Mouse (Mus musculus): ENCODE data around the gene Cbl. TPM values are rescaled to one million over a fixed set of nuclear protein-coding genes. Genes with fewer than 3 reads are reported as not detected.

The Cbl gene
- polyA plus RNA-seq, 1 experiment from 2014 or later, result 21.9 TPM

DNA sequence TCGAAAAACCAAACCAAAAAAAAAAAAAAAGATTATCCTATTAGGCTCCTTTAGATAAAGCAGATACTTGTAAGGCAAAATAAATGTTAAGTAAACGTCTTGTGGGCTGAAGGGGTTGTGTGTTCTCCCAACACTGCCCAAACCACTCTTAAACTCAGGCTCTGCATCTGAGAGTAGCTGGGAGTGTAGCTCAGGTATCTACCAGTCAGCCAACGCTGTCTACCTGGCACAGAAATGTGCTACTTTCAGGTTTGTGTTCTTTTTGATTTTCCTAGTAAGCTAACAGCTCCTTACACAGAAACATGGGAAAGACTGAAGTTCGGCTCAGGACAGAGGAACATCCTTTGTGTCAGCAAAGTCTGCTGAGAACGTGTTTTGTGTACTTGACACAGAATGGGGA is 101.6 kb downstream of the Cbl start:
- WGBS, result 47% methylated on average over 5 of the region's 5 CpGs
- H3K9ac ChIP-seq, result no peak overlapping the region

DNA sequence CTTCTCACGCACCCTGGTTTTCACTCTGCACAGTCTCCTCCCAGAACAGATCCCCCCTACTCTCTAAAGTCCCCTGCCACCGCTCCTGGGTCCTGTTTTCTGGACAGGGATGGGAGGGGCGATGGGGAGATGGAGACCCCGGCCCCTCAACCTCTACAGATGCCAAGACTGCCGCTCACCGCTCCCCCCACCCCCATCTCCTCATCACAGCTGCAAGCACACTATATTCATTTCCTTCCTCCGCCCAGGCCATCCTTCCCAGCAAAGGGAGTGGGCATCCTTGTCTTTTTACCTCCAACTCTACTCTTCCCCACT is 102.6 kb downstream of the Cbl start:
- Histone ChIP-seq H3K36me3 (ENCODE audit: insufficient read depth) (no peaks in the 10 kb centered on the region), H3K9me3 (ENCODE audit: low read depth, low read length) (no peaks in the 10 kb centered on the region), H3K9ac (no peak overlapping the region; the same call in 1 of the 2 replicates), H3K4me3 (ENCODE audit: low read depth, low read length) (0 out of 2 replicates have a peak overlapping the region, but pooled peaks have one; percentile 3), H3K27me3 (ENCODE audit: insufficient read depth, low read length) (peaks cover 8% of the 10 kb centered on the region), H3K4me1 (ENCODE audit: insufficient read depth) (peaks cover 22% of the 10 kb centered on the region), H3K27ac (ENCODE audit: low read depth) (peak overlapping the region; percentile 92; the same call in 1 of the 2 replicates), H3K4me2 (peak overlapping the region; percentile 83)
- 39% methylated on average over 7 of the region's 7 CpGs for WGBS
- DNase-seq (no peak), ATAC-seq (ENCODE audit: insufficient read depth) (no peak)
- no peak for TF ChIP-seq CTCF (IDR thresholded peaks at IDR 0.05; ENCODE audit: low read depth)

More for the DNA sequence above, 101.6 kb downstream of the Cbl start:
- Histone ChIP-seq H3K9me3 (ENCODE audit: low read depth, low read length) (no peaks in the 10 kb centered on the region), H3K27me3 (ENCODE audit: insufficient read depth, low read length) (peaks cover 8% of the 10 kb centered on the region), H3K27ac (ENCODE audit: low read depth) (peak overlapping the region; percentile 40; the same call in 1 of the 2 replicates), H3K36me3 (ENCODE audit: insufficient read depth) (peaks cover 7% of the 10 kb centered on the region), H3K4me3 (ENCODE audit: low read depth, low read length) (no peak overlapping the region), H3K4me1 (ENCODE audit: insufficient read depth) (peaks cover 20% of the 10 kb centered on the region), H3K4me2 (peak overlapping the region; percentile 89; the same call in 1 of the 2 replicates)
- ATAC-seq (ENCODE audit: insufficient read depth), result no peak
- no peak for DNase-seq
- no peak for TF ChIP-seq CTCF (IDR thresholded peaks at IDR 0.05; ENCODE audit: low read depth)

DNA sequence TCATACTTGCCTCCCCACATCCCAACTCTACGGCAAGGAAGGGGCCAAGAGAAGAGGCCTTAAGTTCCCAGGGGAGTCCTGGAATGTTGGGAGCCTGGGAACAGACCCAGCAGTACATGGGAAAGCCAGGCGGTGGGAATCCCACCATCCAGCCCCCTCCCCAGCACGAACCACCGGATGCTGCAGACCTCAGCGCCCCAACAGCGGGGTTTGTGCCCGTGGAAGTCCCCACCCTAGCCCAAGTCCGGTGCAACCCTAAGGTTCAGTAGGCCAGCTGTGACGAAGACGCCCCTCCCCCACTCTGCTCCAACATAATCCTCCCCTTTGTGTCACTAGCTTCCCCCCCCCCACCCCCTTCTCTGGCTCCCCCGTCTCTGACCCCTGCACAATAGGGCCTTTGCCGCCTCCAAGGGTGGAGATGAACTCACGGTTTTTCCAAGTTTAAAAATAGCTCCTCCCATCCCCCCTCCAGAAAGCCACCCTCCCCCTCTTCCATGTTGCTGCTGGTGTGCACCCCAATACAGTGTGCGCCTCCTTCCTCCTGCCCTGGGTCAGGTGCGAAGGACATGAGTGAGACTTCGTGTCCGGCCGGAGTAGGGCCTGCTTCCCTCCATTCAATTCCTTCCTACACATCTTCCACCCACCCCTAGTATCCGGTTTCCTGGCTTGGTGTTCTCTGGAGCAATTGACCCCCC is 103.1 kb downstream of the Cbl start:
- peak; percentile 41 for ATAC-seq (ENCODE audit: insufficient read depth)
- Histone ChIP-seq H3K36me3 (ENCODE audit: insufficient read depth) (no peaks in the 10 kb centered on the region), H3K9me3 (ENCODE audit: low read depth, low read length) (no peaks in the 10 kb centered on the region), H3K4me2 (peak overlapping the region; percentile 83), H3K9ac (0 out of 2 replicates have a peak overlapping the region, but pooled peaks have one; percentile 61), H3K4me1 (ENCODE audit: insufficient read depth) (peaks cover 18% of the 10 kb centered on the region), H3K4me3 (ENCODE audit: low read depth, low read length) (peak overlapping the region; percentile 39), H3K27me3 (ENCODE audit: insufficient read depth, low read length) (peaks cover 8% of the 10 kb centered on the region), H3K27ac (ENCODE audit: low read depth) (peak overlapping the region; percentile 92)
- TF ChIP-seq CTCF (IDR thresholded peaks at IDR 0.05; ENCODE audit: low read depth), result no peak
- DNase-seq, result peak; percentile 65
- WGBS, result 19% methylated on average over 19 of the region's 19 CpGs

DNA sequence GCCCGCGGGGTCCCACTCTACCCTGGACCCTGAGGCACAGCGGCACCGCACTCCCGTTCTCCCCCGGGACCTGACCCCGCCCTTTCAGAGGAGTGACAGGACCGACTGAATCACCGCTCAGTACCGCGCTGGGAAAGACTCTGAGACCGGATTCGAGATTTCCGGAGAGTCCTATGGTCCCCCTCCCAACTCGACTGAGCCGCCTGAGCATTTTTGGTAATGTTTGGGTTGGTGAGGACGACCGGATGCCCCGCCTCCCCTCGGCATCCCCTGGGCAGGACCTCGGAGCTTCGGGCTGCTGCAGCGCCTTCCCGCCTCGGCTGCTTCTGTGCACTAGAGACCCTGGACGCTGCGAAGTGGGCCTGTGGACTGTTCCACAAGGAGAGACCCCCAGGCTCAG is 103.8 kb downstream of the Cbl start:
- no peak for TF ChIP-seq CTCF (IDR thresholded peaks at IDR 0.05; ENCODE audit: low read depth)
- DNase-seq (peak; percentile 92), ATAC-seq (ENCODE audit: insufficient read depth) (peak; percentile 75)
- Histone ChIP-seq H3K27me3 (ENCODE audit: insufficient read depth, low read length) (peaks cover 8% of the 10 kb centered on the region), H3K4me1 (ENCODE audit: insufficient read depth) (peaks cover 16% of the 10 kb centered on the region; the same call in 1 of the 2 replicates), H3K27ac (ENCODE audit: low read depth) (peak overlapping the region; percentile 92), H3K36me3 (ENCODE audit: insufficient read depth) (no peaks in the 10 kb centered on the region), H3K9ac (peak overlapping the region; percentile 61), H3K9me3 (ENCODE audit: low read depth, low read length) (no peaks in the 10 kb centered on the region), H3K4me3 (ENCODE audit: low read depth, low read length) (peak overlapping the region; percentile 39), H3K4me2 (peak overlapping the region; percentile 83)
- WGBS, result under 1% methylated on average over 27 of the region's 27 CpGs

GRCm38 (mm10) chr9:44129633-44130032 is 104.2 kb downstream of the Cbl start:
- Histone ChIP-seq H3K36me3 (ENCODE audit: insufficient read depth) (no peaks in the 10 kb centered on the region), H3K27ac (ENCODE audit: low read depth) (peak overlapping the region; percentile 92), H3K4me1 (ENCODE audit: insufficient read depth) (peaks cover 12% of the 10 kb centered on the region; the same call in 1 of the 2 replicates), H3K27me3 (ENCODE audit: insufficient read depth, low read length) (peaks cover 8% of the 10 kb centered on the region), H3K4me3 (ENCODE audit: low read depth, low read length) (peak overlapping the region; percentile 39), H3K9ac (peak overlapping the region; percentile 61), H3K4me2 (peak overlapping the region; percentile 83), H3K9me3 (ENCODE audit: low read depth, low read length) (no peaks in the 10 kb centered on the region)
- TF ChIP-seq CTCF (IDR thresholded peaks at IDR 0.05; ENCODE audit: low read depth), result no peak
- 4% methylated on average over 9 of the region's 9 CpGs for WGBS
- ATAC-seq (ENCODE audit: insufficient read depth) (peak; percentile 15; the same call in 1 of the 2 replicates), DNase-seq (peak; percentile 72)

DNA sequence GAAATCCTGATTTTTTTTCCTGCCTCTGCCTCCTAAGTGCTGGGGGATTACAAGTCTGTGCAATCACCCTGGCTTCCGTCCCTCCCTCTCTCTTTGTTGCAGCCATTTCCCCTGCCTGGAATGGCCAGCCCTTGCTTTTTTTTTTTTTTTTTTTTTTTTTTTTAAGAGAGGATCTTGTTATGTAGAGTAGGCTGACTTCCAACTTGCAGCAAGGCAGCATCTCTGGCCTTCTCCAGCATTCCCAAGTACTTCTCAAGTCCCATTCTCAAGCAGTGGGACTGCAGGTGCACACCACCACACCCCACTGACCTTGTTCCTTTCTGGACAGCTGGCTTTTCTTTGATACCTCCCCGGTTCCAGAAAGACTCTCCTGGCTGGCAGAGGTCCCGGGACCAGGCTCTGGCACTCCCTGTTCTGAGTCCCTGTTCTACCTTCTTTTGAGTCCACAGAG is 106.5 kb downstream of the Cbl start:
- Histone ChIP-seq H3K27ac (ENCODE audit: low read depth) (no peak overlapping the region), H3K36me3 (ENCODE audit: insufficient read depth) (no peaks in the 10 kb centered on the region), H3K9ac (no peak overlapping the region), H3K4me3 (ENCODE audit: low read depth, low read length) (no peak overlapping the region), H3K4me2 (no peak overlapping the region), H3K4me1 (ENCODE audit: insufficient read depth) (peaks cover 11% of the 10 kb centered on the region; the same call in 1 of the 2 replicates), H3K27me3 (ENCODE audit: insufficient read depth, low read length) (no peaks in the 10 kb centered on the region), H3K9me3 (ENCODE audit: low read depth, low read length) (no peaks in the 10 kb centered on the region)
- ATAC-seq (ENCODE audit: insufficient read depth) (no peak), DNase-seq (no peak)
- TF ChIP-seq CTCF (IDR thresholded peaks at IDR 0.05; ENCODE audit: low read depth), result no peak
- WGBS, result 47% methylated on average over 3 of the region's 3 CpGs

DNA sequence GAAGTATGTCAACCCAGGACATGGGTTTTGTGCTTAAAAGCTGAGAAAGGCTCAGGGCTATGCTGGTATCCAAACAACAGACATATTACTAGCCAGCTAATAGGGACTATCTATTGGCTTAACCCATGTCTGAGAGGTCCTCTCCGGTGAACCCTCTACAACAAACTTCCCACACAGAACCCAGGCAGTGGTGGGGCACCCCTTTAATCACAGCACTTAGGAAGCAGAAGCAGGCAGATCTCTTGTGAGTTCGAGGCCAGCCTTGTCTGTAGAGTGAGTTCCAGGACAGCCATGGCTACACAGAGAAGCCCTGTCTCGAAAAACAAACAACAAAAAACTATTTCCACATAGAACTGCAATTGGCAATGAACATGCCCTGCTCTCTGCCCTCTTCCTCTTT is 107.1 kb downstream of the Cbl start:
- H3K4me1 ChIP-seq (ENCODE audit: insufficient read depth), result peaks cover 11% of the 10 kb centered on the region; the same call in 1 of the 2 replicates
- no peak overlapping the region for H3K9ac ChIP-seq
- no peak for ATAC-seq (ENCODE audit: insufficient read depth)
- 76% methylated on average over 3 of the region's 3 CpGs for whole genome bisulfite sequencing
- no peaks in the 10 kb centered on the region for H3K9me3 ChIP-seq (ENCODE audit: low read depth, low read length)
- no peak for DNase-seq
- H3K36me3 ChIP-seq (ENCODE audit: insufficient read depth), result no peaks in the 10 kb centered on the region
- H3K27me3 ChIP-seq (ENCODE audit: insufficient read depth, low read length), result no peaks in the 10 kb centered on the region
- no peak overlapping the region; the same call in 1 of the 2 replicates for H3K27ac ChIP-seq (ENCODE audit: low read depth)
- no peak overlapping the region for H3K4me2 ChIP-seq
- no peak overlapping the region for H3K4me3 ChIP-seq (ENCODE audit: low read depth, low read length)
- TF ChIP-seq CTCF (IDR thresholded peaks at IDR 0.05; ENCODE audit: low read depth), result no peak

All from lung, embryonic 14.5 days (tissue).